Mouse (Mus musculus) adrenal gland, adult (tissue): ENCODE results near the gene Vamp2.

Experiments used
- DNase-seq, 2 experiments: peaks; one replicate each; pipeline ENCODE4 v3.0.0; 2022 to 2023; ENCODE audit warnings: low spot score in 1 of 2; ENCODE audit not compliant: inconsistent age in 2 of 2

Vamp2 gene

DNA sequence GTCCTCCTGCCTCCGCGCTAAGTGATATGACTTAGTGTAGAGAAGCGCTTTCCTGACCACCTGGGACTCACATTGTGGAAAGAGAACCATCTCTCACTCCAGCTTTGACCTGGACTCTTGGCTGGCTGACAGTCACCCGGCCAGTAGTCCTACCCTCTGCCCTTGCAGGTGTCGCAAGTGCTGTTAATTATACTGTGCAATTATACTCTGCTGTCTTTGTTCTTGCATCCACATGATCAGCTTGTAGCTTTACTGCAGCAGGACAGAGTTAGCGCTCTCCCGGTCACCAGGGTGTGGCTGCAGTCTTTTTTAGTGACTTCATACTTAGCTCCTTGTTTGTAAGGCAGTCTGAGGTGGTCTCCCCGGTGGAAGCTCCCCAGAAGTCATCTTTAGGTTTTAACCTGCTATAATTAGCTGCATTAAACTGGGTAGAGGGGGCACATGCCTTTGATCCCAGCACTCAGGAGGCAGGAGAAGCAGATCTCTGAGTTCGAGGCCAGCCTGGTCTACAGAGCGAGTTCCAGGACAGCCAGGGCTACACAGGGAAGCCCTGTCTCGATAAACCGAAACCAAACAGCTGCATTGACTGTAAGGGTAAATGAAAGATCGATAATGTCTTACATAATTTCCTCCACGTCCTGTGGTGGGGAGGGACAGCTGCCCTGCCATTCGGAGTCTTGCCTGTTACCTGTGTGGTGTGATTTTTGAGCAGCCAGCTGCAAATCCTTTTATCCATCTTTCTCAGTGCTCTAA, 8.0 kb upstream of the Vamp2 start:
- peak in 1 of 2 experiments; percentile 36 for DNase-seq

DNA sequence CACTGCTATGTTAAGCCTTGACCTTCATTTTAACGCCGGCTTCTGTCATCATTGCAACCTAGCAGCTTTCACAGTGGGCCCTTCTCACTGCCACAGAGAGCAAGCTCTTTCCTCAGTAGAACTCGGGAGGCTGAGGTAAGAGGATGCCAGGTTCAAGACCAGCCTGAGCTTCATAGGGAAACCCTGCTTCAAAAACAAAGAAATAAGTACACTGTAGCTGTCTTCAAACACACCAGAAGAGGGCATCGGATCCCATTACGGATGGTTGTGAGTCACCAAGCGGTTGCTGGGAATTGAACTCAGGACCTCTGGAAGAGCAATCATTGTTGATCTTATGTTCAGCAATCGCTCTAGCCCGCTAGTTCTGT, 7.5 kb upstream of the Vamp2 start:
- DNase-seq: peak; percentile 11 to 46

DNA sequence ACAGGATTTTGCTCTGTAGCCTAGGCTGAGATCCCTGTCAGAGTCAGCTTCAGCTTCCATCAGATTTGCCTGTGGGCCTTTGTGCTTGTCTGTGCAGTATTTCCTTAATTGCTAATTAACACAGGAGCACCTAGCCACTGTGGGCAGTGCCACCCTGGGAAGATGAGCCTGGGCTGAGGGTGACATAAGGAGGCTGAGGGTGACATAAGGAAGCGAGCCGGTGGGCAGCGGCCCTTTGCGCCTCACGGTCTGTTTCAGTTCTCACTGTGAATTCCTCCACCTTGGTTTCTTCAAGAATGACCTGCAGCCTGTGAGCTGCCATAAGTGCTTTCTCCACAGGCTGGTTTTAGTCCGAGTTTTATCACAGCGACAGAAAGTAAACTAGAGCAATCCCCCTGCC, 6.7 kb upstream of the Vamp2 start:
- no peak for DNase-seq

DNA sequence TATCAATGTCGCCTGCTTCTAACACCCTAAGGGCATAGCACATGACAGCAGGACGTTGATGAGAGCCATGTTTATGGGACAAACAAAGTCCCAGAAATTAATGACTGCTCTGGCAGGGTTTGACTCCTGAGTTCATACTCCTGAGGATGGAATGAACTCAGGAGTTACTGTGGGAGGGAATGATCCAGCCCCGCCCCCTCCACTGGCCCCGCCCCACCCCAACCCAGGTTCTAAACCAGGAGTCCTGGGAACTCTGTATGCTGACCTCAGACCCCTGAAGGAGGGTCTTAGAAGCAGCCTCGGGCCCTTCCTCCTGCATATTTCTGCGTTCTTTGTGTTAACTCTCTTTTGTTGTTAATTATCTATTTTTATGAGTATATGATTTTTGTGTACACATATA, 2.7 kb upstream of the Vamp2 start:
- no peak for DNase-seq

DNA sequence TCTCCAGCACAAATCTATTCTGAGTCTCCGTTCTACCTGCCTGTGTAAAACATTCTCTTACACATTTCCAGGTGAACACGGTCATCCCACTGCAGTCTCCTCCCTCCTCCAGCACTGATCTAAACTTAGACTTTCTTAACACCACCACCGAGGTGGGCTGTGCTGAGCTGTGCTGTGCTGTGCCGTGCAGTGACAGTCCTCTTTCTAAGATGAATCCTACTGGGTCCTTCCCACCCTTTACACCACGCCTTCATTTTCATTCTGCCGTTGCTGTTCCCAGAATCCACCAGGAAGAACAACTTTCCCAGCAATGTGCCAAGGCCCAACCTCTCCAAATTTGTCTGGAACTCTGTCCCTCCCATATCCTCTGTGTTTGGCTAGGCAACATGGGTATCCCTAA, 1.9 kb upstream of the Vamp2 start:
- DNase-seq: no peak

DNA sequence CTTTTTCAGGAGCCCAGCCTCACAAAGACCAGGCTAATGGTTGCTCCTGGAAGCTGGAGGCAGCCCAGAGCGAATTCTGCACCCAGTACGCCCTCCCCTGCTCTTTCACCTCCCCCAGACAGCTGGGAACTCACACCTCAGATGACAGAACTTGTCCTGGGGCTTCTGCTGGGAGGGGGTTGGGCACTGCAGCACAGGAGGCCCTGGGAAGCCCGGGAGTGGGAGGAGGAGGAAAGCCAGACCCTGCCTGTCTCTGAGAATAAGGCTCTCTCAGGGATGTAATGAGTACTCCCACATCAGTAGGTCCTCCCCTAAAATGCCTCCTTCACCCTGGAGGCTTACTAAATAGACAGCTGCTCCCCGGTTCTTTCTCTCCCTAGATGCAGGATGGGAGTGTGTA, 1.2 kb upstream of the Vamp2 start:
- DNase-seq: no peak

DNA sequence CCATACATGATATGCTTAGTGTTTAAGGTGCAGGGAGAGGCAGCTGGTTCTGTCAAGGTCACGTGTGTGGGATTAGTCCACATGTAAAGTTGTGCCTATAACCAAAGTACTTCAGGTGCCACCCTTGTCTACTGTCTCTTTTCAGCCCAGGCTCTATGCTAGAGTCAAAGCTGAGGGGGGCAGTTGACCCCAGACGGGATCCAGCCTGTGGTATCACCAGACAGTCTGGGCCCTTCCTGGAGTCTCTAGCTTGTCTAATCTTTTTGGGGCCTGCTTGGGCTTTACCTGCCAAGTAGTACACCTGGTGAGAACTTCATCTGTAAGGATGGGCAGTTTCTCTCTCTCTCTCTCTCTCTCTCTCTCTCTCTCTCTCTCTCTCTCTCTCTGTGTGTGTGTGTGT, 693 bp upstream of the Vamp2 start:
- DNase-seq: no peak

DNA sequence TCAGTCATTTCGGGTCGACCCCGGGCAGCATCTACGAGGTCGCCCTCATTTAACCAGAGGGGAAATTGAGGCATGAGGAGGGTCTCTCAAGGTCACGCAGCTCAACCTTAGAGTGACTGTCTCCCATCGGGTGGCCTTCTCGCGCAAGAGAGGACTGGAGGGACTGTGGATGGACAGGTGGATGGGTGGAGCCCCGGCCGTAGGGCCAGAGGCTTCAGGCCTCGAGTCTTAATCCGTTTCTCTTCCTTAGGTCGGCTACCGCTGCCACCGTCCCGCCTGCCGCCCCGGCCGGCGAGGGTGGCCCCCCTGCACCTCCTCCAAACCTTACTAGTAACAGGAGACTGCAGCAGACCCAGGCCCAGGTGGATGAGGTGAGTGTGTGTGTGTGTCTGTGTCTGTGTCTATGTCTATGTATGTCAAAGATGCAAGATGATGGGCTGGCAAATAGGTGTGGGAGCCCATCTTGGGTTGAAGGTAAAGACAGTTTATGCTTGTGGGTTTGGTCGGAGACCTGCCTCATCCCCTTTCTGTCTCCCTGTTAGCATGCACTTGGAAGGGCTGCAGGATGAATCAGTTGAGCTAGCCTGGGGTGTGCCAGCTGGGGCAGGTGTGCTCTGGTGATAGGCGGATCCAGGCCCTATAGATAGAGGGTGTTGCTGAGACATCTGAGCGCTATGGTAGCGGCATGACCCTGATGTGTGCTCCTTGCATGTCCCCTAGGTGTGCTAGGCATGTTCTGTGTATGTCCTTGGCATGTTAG, 746 bp downstream of the Vamp2 start:
- DNase-seq: peak; percentile 58 to 84

DNA sequence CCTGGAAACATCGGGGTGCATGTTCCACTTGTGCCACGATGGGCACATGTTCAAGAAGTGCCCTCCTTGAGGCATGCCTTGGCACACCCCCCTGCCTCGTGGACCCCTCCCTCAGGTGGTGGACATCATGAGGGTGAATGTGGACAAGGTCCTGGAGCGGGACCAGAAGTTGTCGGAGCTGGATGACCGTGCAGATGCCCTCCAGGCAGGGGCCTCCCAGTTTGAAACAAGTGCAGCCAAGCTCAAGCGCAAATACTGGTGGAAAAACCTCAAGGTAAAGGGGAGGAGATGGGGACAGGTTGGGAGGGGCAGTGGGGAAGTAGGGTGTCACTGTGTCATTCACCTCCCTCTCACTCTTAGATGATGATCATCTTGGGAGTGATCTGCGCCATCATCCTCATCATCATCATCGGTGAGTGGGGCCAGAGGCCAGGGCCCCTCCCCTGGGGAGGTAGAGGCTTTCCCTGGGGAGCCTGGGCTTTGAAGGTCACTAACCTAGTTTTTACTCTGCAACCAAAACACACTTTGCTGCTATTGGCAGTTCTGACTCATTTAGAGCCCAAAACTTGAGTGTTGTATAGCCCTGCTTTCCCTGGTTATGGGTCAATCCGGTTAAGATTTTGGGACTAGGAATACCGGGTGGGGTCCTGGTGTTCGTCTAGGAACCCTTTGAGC, 1.5 kb downstream of the Vamp2 start:
- DNase-seq: peak; percentile 67 to 89

DNA sequence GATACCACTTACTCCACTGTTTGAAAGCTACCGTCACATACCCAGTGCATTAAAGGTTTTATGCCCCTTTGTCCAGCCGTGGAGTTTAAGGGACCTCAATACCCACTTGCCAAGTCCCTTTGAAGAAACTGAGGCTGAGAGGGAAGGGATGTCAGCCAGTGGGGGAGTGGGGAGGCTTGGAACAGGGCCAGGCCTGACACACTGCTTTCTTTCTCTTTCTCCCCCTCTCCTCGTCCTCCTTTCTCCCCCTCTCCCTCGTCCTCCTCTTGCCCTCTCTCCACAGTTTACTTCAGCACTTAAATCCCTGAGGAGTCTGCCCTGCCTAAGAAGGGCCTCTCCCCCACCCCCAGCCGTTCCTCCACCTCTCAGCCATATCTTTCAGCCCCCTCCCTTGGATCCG, 2.1 kb downstream of the Vamp2 start:
- peak in 1 of 2 experiments; percentile 16 for DNase-seq

DNA sequence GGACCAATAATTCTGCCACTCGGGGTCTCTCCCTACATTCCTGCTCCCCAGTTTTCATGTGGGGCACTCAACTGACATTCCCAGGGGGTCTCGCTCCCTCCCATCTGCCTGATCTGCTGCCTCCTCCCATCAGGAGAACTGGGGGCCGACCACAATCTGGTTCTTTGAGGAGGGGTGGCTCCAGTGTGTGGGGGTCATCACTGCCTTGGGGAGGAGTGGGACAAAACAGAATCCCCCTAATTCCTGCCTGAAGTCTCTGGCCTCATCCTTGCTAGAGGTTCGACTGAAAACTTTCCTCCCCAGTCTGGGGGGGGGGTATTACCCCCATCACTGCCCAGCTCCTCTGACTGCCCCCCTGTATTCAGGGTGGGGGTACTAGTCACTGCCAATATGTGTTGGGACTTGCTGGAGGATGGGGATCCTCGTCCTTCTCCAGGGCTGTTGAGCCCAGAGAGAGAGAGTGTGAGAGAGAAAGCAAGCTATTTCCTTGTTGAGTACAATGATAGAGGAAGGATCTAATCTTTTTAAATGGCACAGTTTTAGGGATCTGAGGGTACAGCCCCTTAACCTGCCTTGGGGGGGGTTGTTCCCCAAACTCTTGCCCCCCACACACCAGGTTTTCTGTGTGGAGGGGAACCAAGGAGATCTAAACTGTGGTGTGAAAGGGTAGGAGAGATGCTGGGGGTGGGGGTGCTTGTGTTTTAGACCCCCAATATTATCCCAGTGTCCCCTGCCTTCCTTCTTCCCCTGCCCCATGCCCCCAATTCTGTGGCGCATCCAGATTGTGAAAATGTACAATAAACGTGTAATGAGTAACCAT, 3.5 kb downstream of the Vamp2 start:
- peak; percentile 30 to 54 for DNase-seq

DNA sequence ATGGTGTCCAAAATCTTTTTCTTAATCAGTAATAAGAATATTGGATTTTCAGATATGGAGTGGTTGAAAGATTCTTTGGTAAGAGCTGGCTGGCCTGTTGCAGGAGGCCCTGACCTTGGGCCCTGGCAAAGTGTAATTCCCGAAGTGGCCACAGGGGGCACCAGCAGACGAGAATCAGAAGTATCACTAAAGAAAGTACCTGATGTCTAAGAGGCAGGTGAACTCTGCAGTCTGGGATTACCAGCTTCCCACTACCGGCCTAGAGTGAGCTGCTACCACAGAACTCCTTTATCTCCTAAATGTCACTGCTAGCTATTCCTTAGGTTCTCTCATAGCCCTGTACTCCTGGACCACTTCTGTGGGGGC, 4.1 kb downstream of the Vamp2 start:
- DNase-seq: peak; percentile 89 to 97

DNA sequence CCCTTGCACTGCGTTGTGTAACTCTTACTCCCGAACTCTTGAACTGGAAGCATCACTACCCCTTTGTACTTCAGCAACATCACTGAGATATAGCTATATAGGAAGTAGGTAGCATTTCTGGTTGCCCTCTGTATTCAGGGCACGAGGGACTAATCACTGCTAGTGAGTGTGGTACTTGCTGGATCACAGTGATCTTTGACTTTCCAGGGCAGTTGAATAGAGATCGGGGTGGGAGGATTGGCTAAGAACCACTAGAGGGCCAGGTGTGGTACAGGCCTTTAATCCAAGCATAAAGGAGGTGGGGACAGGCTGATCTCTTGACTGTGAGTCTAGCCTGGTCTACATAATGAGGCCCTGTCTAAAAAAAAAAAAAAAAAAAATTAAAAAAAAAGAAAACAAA, 4.6 kb downstream of the Vamp2 start:
- DNase-seq: peak in 1 of 2 experiments; percentile 15

DNA sequence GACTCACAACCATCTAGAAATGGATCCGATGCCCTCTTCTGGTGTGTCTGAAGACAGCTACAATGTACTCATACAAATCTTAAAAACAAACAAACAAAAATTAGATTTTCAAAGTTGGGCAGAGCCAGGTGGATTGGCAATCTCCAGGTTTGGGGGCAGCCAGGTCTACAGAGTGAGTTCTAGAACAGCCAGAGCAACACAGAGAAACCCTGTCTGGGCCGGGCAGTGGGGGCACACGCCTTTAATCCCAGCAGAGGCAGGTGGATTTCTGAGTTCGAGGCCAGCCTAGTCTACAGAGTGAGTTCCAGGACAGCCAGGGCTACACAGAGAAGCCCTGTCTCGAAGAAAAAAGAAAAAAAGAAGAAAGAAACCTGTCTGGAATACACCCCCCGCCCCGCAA, 5.6 kb downstream of the Vamp2 start:
- peak; percentile 29 to 68 for DNase-seq

DNA sequence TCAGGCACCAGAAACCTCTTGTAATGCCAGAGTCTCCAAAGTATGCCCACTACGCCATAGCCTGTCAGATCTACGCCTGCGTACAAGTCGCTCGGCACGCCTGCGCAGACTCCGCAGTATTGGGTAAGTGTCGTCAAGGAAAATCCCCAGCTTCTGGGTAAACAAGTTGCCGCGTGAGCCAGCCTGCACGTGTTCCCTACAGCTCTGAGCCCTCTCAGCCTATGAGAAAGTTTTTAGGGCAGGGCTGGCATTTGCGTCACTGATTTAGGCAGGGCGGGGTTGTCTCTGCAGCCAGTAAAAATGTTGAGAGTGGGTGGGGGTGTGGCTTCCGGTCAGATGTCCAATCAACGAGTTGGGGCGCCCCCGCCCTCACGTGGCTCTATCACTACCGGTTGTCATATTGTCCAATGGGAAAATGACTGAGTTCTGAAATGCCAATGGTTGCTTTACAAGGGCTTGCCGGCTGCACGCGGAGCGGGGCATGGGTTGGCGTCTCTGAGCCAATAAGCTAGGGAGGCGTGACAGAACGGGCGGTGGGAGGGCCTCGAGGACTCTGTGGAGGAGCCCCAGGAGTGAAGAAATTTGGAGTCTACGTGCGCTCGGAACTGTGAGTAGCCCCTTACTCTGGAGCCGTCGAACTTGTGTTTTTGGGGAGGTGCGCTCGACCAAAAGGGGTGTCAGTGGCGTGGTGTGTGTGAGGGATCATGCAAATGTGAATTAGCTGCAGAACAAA, 6.6 kb downstream of the Vamp2 start, which contains the start of gene Per1:
TSS of gene Per1 (plus strand) at position 521 of the 733 bp plus-strand sequence.
- DNase-seq: peak; percentile 100

DNA sequence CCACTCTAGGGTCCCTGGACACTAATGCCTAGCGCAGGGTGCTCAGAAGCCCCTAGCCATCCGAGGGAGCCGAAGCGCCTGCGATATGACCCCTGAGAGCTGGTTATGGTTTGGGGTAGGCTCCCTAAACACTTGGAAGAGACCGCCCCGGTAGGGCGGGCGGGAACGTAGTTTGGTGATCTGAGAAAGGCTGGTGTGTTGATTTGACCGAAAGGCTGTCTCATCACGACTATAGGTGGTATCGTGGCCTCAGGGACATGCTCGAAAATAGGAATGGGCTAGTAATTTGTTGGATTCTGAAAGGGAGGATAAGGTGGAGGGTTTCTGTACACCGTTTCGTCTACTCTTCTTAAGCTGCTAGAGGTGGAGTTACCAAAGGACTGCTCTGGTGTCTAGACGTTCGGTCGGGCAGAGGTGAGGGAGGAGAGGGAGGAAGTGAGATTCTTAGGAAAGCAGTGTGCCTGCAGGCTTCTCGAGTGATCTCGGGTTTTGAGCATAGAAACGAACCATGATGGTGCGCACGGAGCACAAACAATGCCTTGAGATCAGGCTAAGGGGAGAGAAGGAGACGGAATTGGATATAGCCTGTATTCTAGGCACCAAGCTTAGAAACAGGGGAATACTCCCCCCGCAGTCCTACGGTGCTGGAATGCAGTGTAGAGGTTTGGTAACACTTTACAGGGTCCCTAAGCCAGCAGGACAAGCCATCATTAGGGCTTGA, 7.4 kb downstream of the Vamp2 start:
- DNase-seq: peak; percentile 63 to 88

DNA sequence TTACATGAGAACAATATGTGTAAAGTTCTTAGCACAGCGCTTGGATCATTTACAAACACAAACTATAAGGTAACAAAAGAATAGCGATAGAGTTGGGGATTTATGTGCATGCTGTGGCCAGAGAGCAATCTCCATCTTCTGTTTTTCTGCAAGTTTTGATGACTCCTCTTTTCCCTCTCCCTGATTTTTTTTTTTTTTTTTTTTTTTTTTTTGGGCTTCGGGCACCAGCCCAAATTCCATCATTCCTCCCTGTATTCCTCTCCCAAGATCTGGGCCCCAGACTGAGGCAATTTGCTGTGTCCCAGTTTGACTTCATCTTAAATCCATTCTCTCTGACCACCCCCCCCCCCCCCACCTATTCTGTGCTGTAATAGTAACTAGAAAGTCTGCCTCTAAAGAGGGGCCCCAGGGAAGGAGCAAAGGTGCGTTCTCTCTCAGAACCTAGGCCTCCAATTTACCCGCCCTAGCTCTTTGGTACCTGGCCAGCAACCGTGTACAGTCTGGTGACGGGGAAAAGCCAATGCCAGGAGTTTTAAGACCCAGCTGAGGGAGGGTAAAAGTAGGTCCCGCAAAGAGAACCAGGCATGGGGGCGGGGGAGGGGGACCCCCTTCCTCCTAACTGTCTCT, 8.2 kb downstream of the Vamp2 start:
- no peak for DNase-seq

DNA sequence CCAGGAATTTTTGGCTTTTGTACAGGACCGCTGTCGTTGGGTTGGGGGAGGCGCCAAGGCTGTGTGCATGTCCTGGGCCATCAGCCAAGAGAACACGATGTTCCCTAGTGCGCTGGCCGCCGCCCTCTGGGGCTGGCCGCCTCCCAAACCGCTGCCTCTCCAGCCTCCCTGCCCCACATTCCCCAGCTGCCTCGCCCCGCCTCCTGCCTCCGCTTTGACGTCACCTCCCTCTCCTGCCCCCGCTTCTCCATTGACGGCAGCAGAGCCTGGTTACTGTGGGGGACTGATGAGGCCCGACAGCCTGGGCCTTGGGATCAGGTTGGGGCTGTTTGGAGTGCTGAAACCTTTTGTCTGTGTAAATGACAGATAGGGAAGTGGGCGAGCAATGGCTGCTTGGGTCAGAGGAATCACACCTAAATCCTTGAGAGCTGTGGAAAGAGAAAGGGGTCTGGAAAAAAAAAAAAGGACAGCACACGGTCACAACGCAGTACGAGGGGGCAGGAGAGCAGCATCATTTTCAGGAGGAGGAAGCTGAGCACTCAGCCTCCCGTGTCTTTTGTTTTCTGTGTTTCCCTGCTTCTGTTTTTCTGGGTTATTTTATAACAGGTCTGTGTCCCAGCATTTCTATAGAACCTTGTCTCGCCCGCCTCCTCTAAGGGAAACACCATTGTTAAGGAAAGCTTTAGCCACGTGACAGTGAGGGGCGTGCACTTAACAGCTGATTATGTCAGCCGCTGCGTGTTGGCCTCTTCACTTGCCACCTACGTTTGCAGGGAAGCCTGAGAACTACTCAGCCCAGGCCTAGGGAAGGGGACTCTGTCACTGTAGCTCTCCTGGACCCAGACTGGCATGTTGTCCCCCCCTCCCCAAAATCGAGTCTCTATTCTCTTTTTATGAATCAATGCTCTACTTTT, 9.0 kb downstream of the Vamp2 start:
- peak; percentile 100 for DNase-seq
